Mouse (Mus musculus) E14TG2a.4 (cell line): Measurements from ENCODE around the gene Wwox.

Experiments
- CTCF ChIP-seq: conservative IDR thresholded peaks from 2 replicates; pipeline ENCODE4 v1.5.1; 2014; ENCODE audit warnings: low read length
- NANOG ChIP-seq: IDR thresholded peaks from 2 replicates; pipeline ENCODE4 v1.6.1; 2014; ENCODE audit warnings: borderline replicate concordance, low read length, mixed read lengths
- POU5F1 ChIP-seq: IDR thresholded peaks from 2 replicates; pipeline ENCODE4 v1.6.1; 2014; ENCODE audit warnings: low read length, borderline replicate concordance

- TF ChIP-seq CTCF (no peak), POU5F1 (no peak), NANOG (no peak)
Observed at GRCm38 (mm10) chr8:114885026-114885592, 445.7 kb downstream of the Wwox start.
